Mouse (Mus musculus) bone marrow, adult 2 months (tissue): Measurements from ENCODE around the gene Ube2m. TPM values are rescaled to one million over a fixed set of nuclear protein-coding genes. Genes with fewer than 3 reads are reported as not detected.

ENCODE experiments used
- H3K27ac ChIP-seq: fragments of 200-500 bp; 2 replicates; pipeline ENCODE4 v1.5.1; 2012; ENCODE audit warnings: low read depth, mild to moderate bottlenecking, control low read depth, inconsistent platforms, low read length; ENCODE audit not compliant: control insufficient read depth, poor library complexity, insufficient read depth
- H3K4me1 ChIP-seq: fragments of 200-500 bp; 2 replicates; pipeline ENCODE4 v1.6.1; 2011; ENCODE audit warnings: low read length; ENCODE audit not compliant: control insufficient read depth, insufficient read depth
- H3K4me3 ChIP-seq: fragments of 200-500 bp; replicated peaks from 2 replicates; pipeline ENCODE3; 2011; ENCODE audit warnings: mild to moderate bottlenecking, low read depth, low read length, control low read depth; ENCODE audit not compliant: control insufficient read depth
- CTCF ChIP-seq: fragments of 200-500 bp; IDR thresholded peaks from 2 replicates; pipeline ENCODE4 v1.5.1; 2011; ENCODE audit warnings: low read length, control low read depth; ENCODE audit not compliant: control insufficient read depth, insufficient read depth
- POLR2A ChIP-seq: fragments of 200-500 bp; IDR thresholded peaks from 2 replicates; pipeline ENCODE4 v1.6.1; 2011; ENCODE audit warnings: low read depth, mild to moderate bottlenecking, control low read depth, low read length, borderline replicate concordance; ENCODE audit not compliant: control insufficient read depth
- WGBS: fragments of 180-500 bp; shearing (Covaris S2); methylation state at CpG from one replicate; pipeline ENCODE4 v1.1.7; 2018; 5-methylcytosine and 5-hydroxymethylcytosine counted together
- polyA plus RNA-seq: library from polyadenylated mRNA; stranded (reverse); fragments of >200 nt; gene quantifications from 2 replicates; pipeline ENCODE4 v1.2.4, GENCODE M21; 2011; ENCODE audit warnings: low replicate concordance; ENCODE audit not compliant: missing spikeins, insufficient read depth, insufficient read length

Gene Ube2m
- polyA plus RNA-seq, 1 experiment: 135 TPM

DNA sequence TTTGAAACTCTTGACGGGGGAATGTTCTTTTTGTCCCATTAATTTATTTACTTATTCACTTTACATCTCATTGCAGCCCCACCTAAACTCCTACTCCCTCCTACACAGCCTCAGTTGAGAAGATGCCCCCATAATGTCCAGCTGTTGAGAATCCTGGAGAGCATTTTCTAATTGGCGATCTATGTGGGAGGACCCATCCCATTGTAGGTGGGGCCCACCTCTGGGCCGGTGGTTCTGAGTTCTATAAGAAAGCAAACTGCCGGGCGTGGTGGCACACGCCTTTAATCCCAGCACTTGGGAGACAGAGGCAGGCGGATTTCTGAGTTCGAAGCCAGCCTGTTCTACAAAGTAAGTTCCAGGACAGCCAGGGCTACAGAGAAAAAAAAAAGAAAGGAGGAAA lies 51.2 kb downstream of the Ube2m start:
- Histone ChIP-seq H3K4me1 (no peaks in the 10 kb centered on the region; the same call in 1 of the 2 replicates), H3K27ac (no peak overlapping the region), H3K4me3 (no peak overlapping the region)
- WGBS: 76% methylated on average over 8 of the region's 8 CpGs
- TF ChIP-seq POLR2A (no peak), CTCF (no peak)

DNA sequence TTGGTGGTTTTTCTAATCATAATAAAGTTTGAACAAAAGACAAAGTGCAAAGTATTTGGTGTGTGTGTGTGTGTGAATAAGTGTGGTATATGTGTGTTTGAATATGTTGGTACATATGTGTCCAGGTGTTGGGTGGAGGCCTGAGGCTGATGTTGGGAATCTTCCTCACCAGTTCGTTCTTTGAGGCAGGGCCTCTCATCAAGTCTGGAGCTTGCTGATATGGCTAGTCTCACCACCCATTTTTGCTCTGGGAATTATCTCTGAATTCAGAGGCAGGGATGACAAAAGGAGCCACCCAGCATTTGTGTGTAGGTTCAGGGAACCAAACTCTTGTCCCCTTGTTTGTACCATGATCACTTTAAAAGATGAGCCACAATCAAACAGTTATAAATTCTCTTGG lies 52.4 kb downstream of the Ube2m start:
- no peak for TF ChIP-seq POLR2A
- TF ChIP-seq CTCF: no peak
- 37% methylated on average over 1 of the region's 1 CpGs for WGBS
- H3K4me3 ChIP-seq: no peak overlapping the region
- no peak overlapping the region for H3K27ac ChIP-seq
- H3K4me1 ChIP-seq: no peaks in the 10 kb centered on the region; the same call in 1 of the 2 replicates

Other genes with a start within 250 kb of the Ube2m start
- gene Zscan18, start 234.6 kb downstream of the Ube2m start, polyA plus RNA-seq: 0.27 and 1.2 TPM in 2 replicates
- gene Zfp329, start 219.4 kb downstream of the Ube2m start, polyA plus RNA-seq: 3.4 and 11.5 TPM in 2 replicates
- 14.6 and 24.9 TPM in 2 replicates for gene Zfp110, start 203.5 kb downstream of the Ube2m start, polyA plus RNA-seq
- 0.65 TPM in 1 of 2 replicates, not detected in the other for gene Zfp128, start 157.1 kb downstream of the Ube2m start, polyA plus RNA-seq
- 2.3 and 2.6 TPM in 2 replicates for gene Zscan22, start 140.5 kb downstream of the Ube2m start, polyA plus RNA-seq
- gene Rps5, start 116.0 kb downstream of the Ube2m start, polyA plus RNA-seq: 895 and 1,171 TPM in 2 replicates
- 0.47 and 0.74 TPM in 2 replicates for gene Rnf225, start 110.9 kb downstream of the Ube2m start, polyA plus RNA-seq
- gene Zfp324, start 72.4 kb downstream of the Ube2m start, polyA plus RNA-seq: 0.70 and 0.80 TPM in 2 replicates
- gene Zfp446, start 60.4 kb downstream of the Ube2m start, polyA plus RNA-seq: 2.3 and 4.4 TPM in 2 replicates
- gene Slc27a5, start 40.1 kb downstream of the Ube2m start, polyA plus RNA-seq: 1.7 and 2.2 TPM in 2 replicates
- gene Trim28, start 39.2 kb downstream of the Ube2m start, polyA plus RNA-seq: 163 and 286 TPM in 2 replicates
- gene Zbtb45, start 28.2 kb downstream of the Ube2m start, polyA plus RNA-seq: 9.6 and 10.0 TPM in 2 replicates
- gene Chmp2a, start 3.5 kb downstream of the Ube2m start, polyA plus RNA-seq: 123 and 183 TPM in 2 replicates
- gene Mzf1, start 16.5 kb upstream of the Ube2m start, polyA plus RNA-seq: 0.83 and 4.1 TPM in 2 replicates
- gene Vmn1r85, start 56.9 kb upstream of the Ube2m start, polyA plus RNA-seq: 0.55 and 0.77 TPM in 2 replicates
- gene Vmn1r86, start 81.6 kb upstream of the Ube2m start, polyA plus RNA-seq: not detected in 2 replicates
- not detected in 2 replicates for gene Vmn1r87, start 101.9 kb upstream of the Ube2m start, polyA plus RNA-seq
- gene Vmn1r88, start 121.3 kb upstream of the Ube2m start, polyA plus RNA-seq: 0.31 and 1.7 TPM in 2 replicates
- not detected in 2 replicates for gene Vmn1r89, start 174.7 kb upstream of the Ube2m start, polyA plus RNA-seq
- gene Lig1, start 239.0 kb upstream of the Ube2m start, polyA plus RNA-seq: 174 and 228 TPM in 2 replicates
- 3.8 and 4.0 TPM in 2 replicates for gene Zswim9, start 240.4 kb upstream of the Ube2m start, polyA plus RNA-seq